Mouse (Mus musculus) liver, embryonic 14.5 days (tissue): ENCODE data around the gene Psmd9. TPM values are rescaled to one million over a fixed set of nuclear protein-coding genes. Genes with fewer than 3 reads are reported as not detected.
A peak's percentile ranks its signal among the peaks of the same experiment; 100 is the strongest.

Experiments used
- ATAC-seq: fragments of 200-750 bp; cut with Nextera tagmentation; 2 replicates; pipeline ENCODE4 v1.8.0; 2017; ENCODE audit warnings: moderate number of reproducible peaks, mild to moderate bottlenecking, moderate library complexity; ENCODE audit not compliant: insufficient read depth
- DNase-seq, 3 experiments: peaks; one replicate each; pipeline ENCODE4 v3.0.0-alpha.2; 2012 to 2013; ENCODE audit warnings: low read depth in 3 of 3, low spot score in 3 of 3
- H3K27ac ChIP-seq: fragments of 300-500 bp; sonication (generic); 2 replicates; pipeline ENCODE4 v1.5.1; 2014; ENCODE audit warnings: moderate library complexity, mild to moderate bottlenecking, control low read depth, inconsistent platforms
- H3K27me3 ChIP-seq: fragments of 300-500 bp; sonication (generic); 2 replicates; pipeline ENCODE4 v1.6.1; 2014; ENCODE audit warnings: mild to moderate bottlenecking, low read length, moderate library complexity; ENCODE audit not compliant: control insufficient read depth, insufficient read depth
- H3K36me3 ChIP-seq: fragments of 300-500 bp; sonication (generic); replicated peaks from 2 replicates; pipeline ENCODE4 v1.6.1; 2014; ENCODE audit warnings: low read depth; ENCODE audit not compliant: control insufficient read depth, insufficient read depth
- H3K4me1 ChIP-seq, 2 experiments: fragments of 200-500 bp in 1 of 2; fragments of 300-500 bp in 1 of 2; sonication (generic) in 1 of 2; replicated peaks; 2 replicates each; pipeline ENCODE4 v1.6.1; 2012 to 2014; ENCODE audit warnings: antibody characterized with exemption in 1 of 2, inconsistent platforms in 1 of 2, low read length in 1 of 2; ENCODE audit not compliant: control insufficient read depth in 2 of 2, insufficient read depth in 2 of 2
- H3K4me2 ChIP-seq: fragments of 300-500 bp; sonication (generic); 2 replicates; pipeline ENCODE4 v1.6.1; 2014; ENCODE audit warnings: low read depth, mild to moderate bottlenecking, control low read depth, moderate library complexity
- H3K4me3 ChIP-seq, 2 experiments: fragments of 200-500 bp in 1 of 2; fragments of 300-500 bp in 1 of 2; sonication (generic) in 1 of 2; 2 replicates each; pipeline ENCODE4 v1.5.1; 2012 to 2014; ENCODE audit warnings: low read depth in 2 of 2, low read length in 2 of 2, mild to moderate bottlenecking in 2 of 2, control low read depth in 1 of 2, inconsistent platforms in 1 of 2, moderate library complexity in 1 of 2; ENCODE audit not compliant: insufficient read depth in 1 of 2
- H3K9ac ChIP-seq: fragments of 300-500 bp; sonication (generic); replicated peaks from 2 replicates; pipeline ENCODE4 v1.6.1; 2014; ENCODE audit warnings: mild to moderate bottlenecking, control low read depth, moderate library complexity
- H3K9me3 ChIP-seq: fragments of 300-500 bp; sonication (generic); 2 replicates; pipeline ENCODE4 v1.6.1; 2016; ENCODE audit warnings: low read length, mixed read lengths; ENCODE audit not compliant: control insufficient read depth
- CTCF ChIP-seq: IDR thresholded peaks from 2 replicates; pipeline ENCODE4 v1.5.1; 2016; ENCODE audit warnings: antibody characterized with exemption, low read depth, control low read depth
- EP300 ChIP-seq: IDR thresholded peaks from 2 replicates; pipeline ENCODE4 v1.6.1; 2016; ENCODE audit warnings: antibody characterized with exemption, low read depth
- WGBS: fragments of 180-500 bp; shearing (Covaris S2); extraction: QIAGEN DNeasy Blood & Tissue Kit; methylation state at CpG from one replicate; pipeline ENCODE4 v1.1.7; 2014; ENCODE audit not compliant: insufficient replicate concordance; 5-methylcytosine and 5-hydroxymethylcytosine counted together
- polyA plus RNA-seq, 2 experiments: library from polyadenylated mRNA; depleted of rRNA in 1 of 2; stranded (reverse) in 1 of 2; unstranded in 1 of 2; fragments of >200 nt; fragmentation: Nextera tagmentation in 1 of 2; extraction: Ambion mirVana in 1 of 2; gene quantifications; 2 replicates each; pipeline versions ENCODE4 v1.2.1 to v1.2.3; 2012 to 2014

Psmd9 gene
- polyA plus RNA-seq, 2 experiments: 26.6 to 51.4 TPM

DNA sequence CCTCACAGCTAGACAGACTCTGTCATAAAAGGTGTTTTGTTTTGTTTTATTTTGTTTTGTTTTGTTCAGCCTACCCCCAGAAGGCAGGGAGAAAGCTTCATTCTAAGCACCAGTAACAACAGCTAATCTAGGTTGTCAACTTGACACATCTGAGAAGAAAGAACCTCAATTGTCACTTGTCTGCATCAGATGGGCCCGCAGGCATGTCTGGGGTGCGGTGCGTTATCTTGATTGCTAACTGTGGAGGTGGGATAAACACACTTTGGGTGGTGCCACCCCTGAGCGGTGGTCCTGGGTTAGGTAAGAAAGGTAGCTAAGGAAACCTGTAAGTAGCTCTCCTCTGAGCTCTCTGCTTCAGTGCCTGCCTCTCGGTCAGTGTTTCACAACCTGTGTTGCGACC is 42.2 kb upstream of the Psmd9 start:
- TF ChIP-seq EP300 (no peak), CTCF (no peak)
- Histone ChIP-seq H3K27ac (no peak overlapping the region), H3K9ac (no peak overlapping the region), H3K4me2 (no peak overlapping the region), H3K4me3 (no peak overlapping the region), H3K9me3 (no peaks in the 10 kb centered on the region), H3K27me3 (no peaks in the 10 kb centered on the region), H3K4me1 (peaks cover 8 to 26% of the 10 kb centered on the region in 2 experiments), H3K36me3 (no peaks in the 10 kb centered on the region)
- 43% methylated on average over 6 of the region's 6 CpGs for WGBS
- ATAC-seq: no peak
- no peak for DNase-seq

DNA sequence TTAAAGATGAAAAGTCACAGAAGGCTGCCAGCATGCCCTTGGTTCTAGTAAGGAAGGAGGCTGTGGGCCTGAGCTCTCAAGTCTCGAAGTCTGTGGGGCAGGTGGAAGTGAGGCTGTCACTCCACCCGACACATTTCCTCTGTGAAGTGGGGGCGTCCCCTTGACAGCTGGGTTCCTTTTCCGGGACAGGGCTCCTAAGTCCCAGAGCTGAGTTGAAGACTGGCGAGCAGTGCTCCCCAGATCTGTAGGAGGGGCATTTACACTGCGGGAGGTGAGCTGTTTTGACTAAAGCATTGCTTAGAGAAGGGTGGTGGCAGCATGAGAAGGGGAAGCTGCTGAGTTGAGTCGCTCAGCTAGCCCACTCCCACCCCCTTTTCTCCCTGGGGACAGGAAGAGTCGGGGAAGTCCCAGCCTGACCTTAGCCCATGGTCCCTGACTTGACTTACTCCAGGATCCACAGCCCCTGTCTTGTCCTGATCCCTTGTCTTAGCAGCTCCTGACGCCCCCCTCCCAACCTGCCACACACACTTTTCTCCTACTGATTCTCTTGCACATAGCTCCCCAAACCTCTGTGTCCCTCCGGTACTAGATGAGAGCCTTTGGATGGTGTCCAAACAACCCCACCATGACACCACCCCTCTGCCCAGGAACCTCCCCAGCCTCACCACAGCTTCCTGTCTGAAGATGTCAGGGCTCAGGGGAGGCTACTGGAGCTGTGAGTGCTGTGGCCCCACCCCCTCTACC is 40.6 kb upstream of the Psmd9 start:
- TF ChIP-seq EP300 (no peak), CTCF (no peak)
- 14% methylated on average over 10 of the region's 10 CpGs for whole genome bisulfite sequencing
- H3K27me3 ChIP-seq: no peaks in the 10 kb centered on the region
- peaks cover under 1% of the 10 kb centered on the region for H3K36me3 ChIP-seq
- H3K27ac ChIP-seq: no peak overlapping the region
- DNase-seq: no peak
- H3K4me2 ChIP-seq: peak overlapping the region; percentile 20
- no peak for ATAC-seq
- peaks cover 18 to 36% of the 10 kb centered on the region in 2 experiments for H3K4me1 ChIP-seq
- H3K4me3 ChIP-seq: no peak overlapping the region
- H3K9ac ChIP-seq: no peak overlapping the region
- no peaks in the 10 kb centered on the region for H3K9me3 ChIP-seq

DNA sequence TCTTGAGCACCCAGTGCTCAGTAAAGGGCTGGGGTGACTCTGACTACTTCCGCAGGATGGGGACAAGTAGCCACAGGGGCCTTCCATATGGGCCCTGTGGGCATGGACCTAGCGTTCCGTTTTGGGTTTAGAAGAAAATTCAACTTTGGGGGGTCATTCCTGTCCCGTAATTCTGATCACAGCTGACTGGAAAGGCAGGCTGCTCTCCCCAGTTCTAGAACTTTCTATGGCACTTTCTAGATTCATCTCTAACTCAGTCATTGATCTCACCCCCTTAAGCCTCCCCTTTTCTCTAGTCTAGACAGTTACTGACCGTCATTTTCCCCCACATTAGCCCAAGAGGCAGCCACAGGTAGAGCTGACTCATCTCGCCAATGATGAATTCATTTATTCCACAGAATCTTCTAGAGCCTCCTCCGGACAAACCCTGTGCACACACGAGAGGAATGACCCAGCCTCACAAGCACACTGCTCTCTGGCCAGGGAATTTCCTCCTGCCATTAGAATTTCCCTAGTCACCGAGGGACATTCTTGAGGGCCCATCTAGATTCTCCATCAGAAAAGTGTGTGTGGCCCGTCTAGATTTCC is 39.9 kb upstream of the Psmd9 start:
- no peak for DNase-seq
- TF ChIP-seq EP300 (no peak), CTCF (no peak)
- Histone ChIP-seq H3K9ac (no peak overlapping the region), H3K27ac (no peak overlapping the region), H3K4me3 (no peak overlapping the region), H3K4me2 (peak overlapping the region; percentile 20; the same call in 1 of the 2 replicates), H3K4me1 (peaks cover 19 to 38% of the 10 kb centered on the region in 2 experiments), H3K9me3 (no peaks in the 10 kb centered on the region), H3K27me3 (no peaks in the 10 kb centered on the region), H3K36me3 (peaks cover 8% of the 10 kb centered on the region)
- ATAC-seq: no peak
- 37% methylated on average over 10 of the region's 10 CpGs for WGBS

DNA sequence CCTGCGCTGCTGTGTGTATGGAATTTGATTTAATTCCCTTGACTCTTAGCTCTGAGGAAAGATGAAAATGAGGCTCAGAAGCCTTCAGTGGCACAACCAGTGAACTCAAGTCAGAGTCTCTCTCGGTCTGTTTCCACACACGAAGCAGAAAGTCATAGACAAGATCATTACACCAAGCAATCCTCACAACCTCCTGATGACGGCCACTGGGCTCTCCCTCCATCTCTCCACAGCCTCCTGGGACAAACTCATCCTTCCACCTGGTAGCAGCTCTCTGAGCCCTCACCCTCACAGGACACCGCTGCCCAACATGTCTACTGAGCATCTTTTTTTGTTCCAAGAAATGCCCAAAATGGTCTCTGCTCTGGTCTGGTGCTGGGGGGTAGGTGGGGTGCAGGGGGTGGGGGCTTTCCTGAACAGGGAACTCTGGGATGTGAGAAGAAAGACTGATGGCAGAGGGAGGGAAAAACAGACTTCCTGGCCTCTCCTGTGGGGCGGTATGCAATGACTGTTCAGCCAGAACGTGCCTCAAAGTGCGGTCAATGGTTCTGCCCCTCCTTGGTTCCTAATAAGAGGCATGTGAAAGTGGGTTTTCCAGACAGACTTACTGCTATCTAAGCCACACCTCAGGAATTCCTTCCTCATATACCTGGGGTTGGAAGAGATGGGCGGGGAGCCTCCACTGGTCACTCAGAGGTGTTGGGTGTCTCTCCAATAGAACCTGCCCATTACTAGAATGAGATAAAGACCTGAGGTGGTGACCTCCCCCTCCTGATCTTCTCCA is 39.0 kb upstream of the Psmd9 start:
- 81% methylated on average over 9 of the region's 9 CpGs for WGBS
- Histone ChIP-seq H3K4me1 (peaks cover 26 to 44% of the 10 kb centered on the region in 2 experiments), H3K9me3 (no peaks in the 10 kb centered on the region), H3K27ac (no peak overlapping the region), H3K4me3 (no peak overlapping the region), H3K4me2 (no peak overlapping the region), H3K9ac (no peak overlapping the region), H3K27me3 (no peaks in the 10 kb centered on the region), H3K36me3 (peaks cover 14% of the 10 kb centered on the region)
- TF ChIP-seq CTCF (no peak), EP300 (no peak)
- ATAC-seq (no peak), DNase-seq (no peak)

DNA sequence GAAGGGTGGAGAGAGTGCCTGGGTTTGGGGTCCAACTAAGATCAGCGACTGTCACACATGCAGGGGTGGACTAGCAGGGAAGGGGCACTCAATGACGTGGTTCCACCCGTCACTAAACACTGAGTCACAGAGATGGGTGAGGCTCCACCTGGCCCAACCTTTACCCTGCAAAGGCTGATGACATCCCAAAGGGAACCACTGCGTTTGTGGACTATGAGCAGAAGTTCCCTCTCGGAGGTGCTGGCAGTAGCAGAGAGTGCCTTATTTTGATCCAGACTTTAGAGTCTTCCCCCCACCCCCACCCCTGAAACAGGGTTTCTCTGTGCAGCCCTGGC is 38.4 kb upstream of the Psmd9 start:
- ATAC-seq (no peak), DNase-seq (no peak)
- Histone ChIP-seq H3K4me3 (no peak overlapping the region), H3K4me2 (no peak overlapping the region), H3K27ac (no peak overlapping the region), H3K4me1 (peaks cover 25 to 45% of the 10 kb centered on the region in 2 experiments), H3K9me3 (no peaks in the 10 kb centered on the region), H3K36me3 (peaks cover 14% of the 10 kb centered on the region), H3K27me3 (no peaks in the 10 kb centered on the region), H3K9ac (no peak overlapping the region)
- TF ChIP-seq EP300: no peak
- TF ChIP-seq CTCF: no peak
- 61% methylated on average over 5 of the region's 5 CpGs for WGBS
